Mouse (Mus musculus) heart, embryonic 10.5 days (tissue): ENCODE results near the gene Homer3. TPM values are rescaled to one million over a fixed set of nuclear protein-coding genes. Genes with fewer than 3 reads are reported as not detected.

ENCODE experiments used
- DNase-seq: peaks from one replicate; pipeline ENCODE4 v3.0.0-alpha.2; 2017; ENCODE audit warnings: low spot score
- H3K27ac ChIP-seq: fragments of 300-500 bp; sonication (generic); 2 replicates; pipeline ENCODE4 v1.5.1; 2016; ENCODE audit warnings: mild to moderate bottlenecking
- H3K27me3 ChIP-seq: fragments of 300-500 bp; sonication (generic); 2 replicates; pipeline ENCODE4 v1.6.1; 2016; ENCODE audit warnings: mild to moderate bottlenecking; ENCODE audit not compliant: poor library complexity, insufficient read depth, severe bottlenecking
- H3K36me3 ChIP-seq: fragments of 300-500 bp; sonication (generic); 2 replicates; pipeline ENCODE4 v1.6.1; 2016; ENCODE audit warnings: mild to moderate bottlenecking, moderate library complexity
- H3K4me1 ChIP-seq: fragments of 300-500 bp; sonication (generic); 2 replicates; pipeline ENCODE4 v1.6.1; 2016; ENCODE audit warnings: mild to moderate bottlenecking
- H3K4me3 ChIP-seq: fragments of 300-500 bp; sonication (generic); 2 replicates; pipeline ENCODE4 v1.5.1; 2016; ENCODE audit warnings: mild to moderate bottlenecking, moderate library complexity
- H3K9me3 ChIP-seq: fragments of 300-500 bp; sonication (generic); 2 replicates; pipeline ENCODE4 v1.6.1; 2016; ENCODE audit warnings: mild to moderate bottlenecking, moderate library complexity
- WGBS: fragments of 180-500 bp; shearing (Covaris S2); methylation state at CpG from one replicate; pipeline ENCODE4 v1.1.7; 2016; 5-methylcytosine and 5-hydroxymethylcytosine counted together
- polyA plus RNA-seq: library from polyadenylated mRNA; unstranded; fragments of >200 nt; fragmentation: Nextera tagmentation; extraction: Ambion mirVana; gene quantifications from 2 replicates; pipeline ENCODE4 v1.2.1, GENCODE M21; 2016

The Homer3 gene
- polyA plus RNA-seq, 1 experiment from 2014 or later = 80.5 TPM

GRCm38 (mm10) chr8:70268311-70268710 is 14.3 kb upstream of the Homer3 start:
- WGBS = 57% methylated on average over 5 of the region's 5 CpGs
- no peak for DNase-seq
- no peaks in the 10 kb centered on the region for H3K9me3 ChIP-seq
- peaks cover 27% of the 10 kb centered on the region for H3K36me3 ChIP-seq
- no peak overlapping the region for H3K4me3 ChIP-seq
- no peaks in the 10 kb centered on the region for H3K27me3 ChIP-seq
- peaks cover 34% of the 10 kb centered on the region for H3K4me1 ChIP-seq
- no peak overlapping the region for H3K27ac ChIP-seq

GRCm38 (mm10) chr8:70268799-70269565 is 13.6 kb upstream of the Homer3 start:
- Histone ChIP-seq H3K36me3 (peaks cover 20% of the 10 kb centered on the region), H3K27me3 (no peaks in the 10 kb centered on the region), H3K4me1 (peaks cover 34% of the 10 kb centered on the region), H3K27ac (no peak overlapping the region), H3K9me3 (no peaks in the 10 kb centered on the region), H3K4me3 (no peak overlapping the region)
- DNase-seq = no peak
- WGBS = 49% methylated on average over 11 of the region's 11 CpGs

- Histone ChIP-seq H3K27ac (peak overlapping the region; percentile 6; the same call in 1 of the 2 replicates), H3K27me3 (no peaks in the 10 kb centered on the region), H3K36me3 (no peaks in the 10 kb centered on the region; the same call in 1 of the 2 replicates), H3K4me1 (peaks cover 35% of the 10 kb centered on the region), H3K4me3 (no peak overlapping the region), H3K9me3 (no peaks in the 10 kb centered on the region)
- WGBS = 53% methylated on average over 3 of the region's 3 CpGs
- DNase-seq = no peak
Measured at GRCm38 (mm10) chr8:70272949-70273348, 9.7 kb upstream of the Homer3 start.

- H3K4me3 ChIP-seq = no peak overlapping the region
- H3K36me3 ChIP-seq = no peaks in the 10 kb centered on the region; the same call in 1 of the 2 replicates
- peaks cover 35% of the 10 kb centered on the region for H3K4me1 ChIP-seq
- no peak overlapping the region for H3K27ac ChIP-seq
- no peaks in the 10 kb centered on the region for H3K27me3 ChIP-seq
- no peaks in the 10 kb centered on the region for H3K9me3 ChIP-seq
- DNase-seq = no peak
Measured at GRCm38 (mm10) chr8:70274350-70274749, 8.3 kb upstream of the Homer3 start.

GRCm38 (mm10) chr8:70276476-70276875 is 6.2 kb upstream of the Homer3 start:
- H3K27me3 ChIP-seq = no peaks in the 10 kb centered on the region
- no peaks in the 10 kb centered on the region; the same call in 1 of the 2 replicates for H3K36me3 ChIP-seq
- 67% methylated on average over 3 of the region's 3 CpGs for WGBS
- H3K27ac ChIP-seq = peak overlapping the region; percentile 17; the same call in 1 of the 2 replicates
- no peak for DNase-seq
- no peak overlapping the region for H3K4me3 ChIP-seq
- H3K4me1 ChIP-seq = peaks cover 45% of the 10 kb centered on the region
- no peaks in the 10 kb centered on the region for H3K9me3 ChIP-seq

GRCm38 (mm10) chr8:70278175-70278574 is 4.5 kb upstream of the Homer3 start:
- H3K36me3 ChIP-seq = no peaks in the 10 kb centered on the region; the same call in 1 of the 2 replicates
- no peak overlapping the region; the same call in 1 of the 2 replicates for H3K4me3 ChIP-seq
- H3K4me1 ChIP-seq = peaks cover 49% of the 10 kb centered on the region
- H3K27ac ChIP-seq = peak overlapping the region; percentile 69
- no peaks in the 10 kb centered on the region for H3K9me3 ChIP-seq
- WGBS = 61% methylated on average over 15 of the region's 15 CpGs
- DNase-seq = no peak
- no peaks in the 10 kb centered on the region for H3K27me3 ChIP-seq

GRCm38 (mm10) chr8:70279266-70279665 is 3.4 kb upstream of the Homer3 start:
- Histone ChIP-seq H3K36me3 (no peaks in the 10 kb centered on the region; the same call in 1 of the 2 replicates), H3K4me1 (peaks cover 55% of the 10 kb centered on the region), H3K4me3 (no peak overlapping the region), H3K27me3 (no peaks in the 10 kb centered on the region), H3K9me3 (no peaks in the 10 kb centered on the region), H3K27ac (peak overlapping the region; percentile 69)
- 60% methylated on average over 8 of the region's 8 CpGs for WGBS
- no peak for DNase-seq

GRCm38 (mm10) chr8:70281001-70281400 is 1.6 kb upstream of the Homer3 start:
- Histone ChIP-seq H3K4me3 (no peak overlapping the region), H3K27ac (peak overlapping the region; percentile 74), H3K36me3 (peaks cover 17% of the 10 kb centered on the region), H3K9me3 (no peaks in the 10 kb centered on the region), H3K27me3 (no peaks in the 10 kb centered on the region), H3K4me1 (peaks cover 61% of the 10 kb centered on the region)
- WGBS = 51% methylated on average over 3 of the region's 3 CpGs
- DNase-seq = no peak

- 2% methylated on average over 55 of the region's 55 CpGs for WGBS
- H3K36me3 ChIP-seq = peaks cover 39% of the 10 kb centered on the region
Measured at GRCm38 (mm10) chr8:70283136-70284077, 780 bp downstream of the Homer3 start.

GRCm38 (mm10) chr8:70284421-70284820 is 1.8 kb downstream of the Homer3 start:
- WGBS = 75% methylated on average over 5 of the region's 5 CpGs
- H3K27me3 ChIP-seq = no peaks in the 10 kb centered on the region
- H3K36me3 ChIP-seq = peaks cover 49% of the 10 kb centered on the region
- peaks cover 37% of the 10 kb centered on the region for H3K4me1 ChIP-seq
- no peak overlapping the region for H3K27ac ChIP-seq
- no peak for DNase-seq
- H3K4me3 ChIP-seq = peak overlapping the region; percentile 85; the same call in 1 of the 2 replicates
- no peaks in the 10 kb centered on the region for H3K9me3 ChIP-seq

More at GRCm38 (mm10) chr8:70283136-70284077, 780 bp downstream of the Homer3 start:
- DNase-seq = no peak
- no peaks in the 10 kb centered on the region for H3K27me3 ChIP-seq
- H3K27ac ChIP-seq = peak overlapping the region; percentile 95
- H3K4me3 ChIP-seq = peak overlapping the region; percentile 85
- H3K4me1 ChIP-seq = peaks cover 47% of the 10 kb centered on the region
- no peaks in the 10 kb centered on the region for H3K9me3 ChIP-seq

GRCm38 (mm10) chr8:70285304-70285703 is 2.7 kb downstream of the Homer3 start:
- WGBS = 94% methylated on average over 15 of the region's 15 CpGs
- Histone ChIP-seq H3K36me3 (peaks cover 57% of the 10 kb centered on the region), H3K4me3 (no peak overlapping the region), H3K27me3 (no peaks in the 10 kb centered on the region), H3K4me1 (peaks cover 36% of the 10 kb centered on the region), H3K9me3 (no peaks in the 10 kb centered on the region), H3K27ac (no peak overlapping the region)
- DNase-seq = no peak

GRCm38 (mm10) chr8:70286737-70287136 is 4.1 kb downstream of the Homer3 start:
- Histone ChIP-seq H3K27ac (no peak overlapping the region), H3K4me1 (peaks cover 22% of the 10 kb centered on the region), H3K36me3 (peaks cover 72% of the 10 kb centered on the region), H3K4me3 (no peak overlapping the region), H3K9me3 (no peaks in the 10 kb centered on the region), H3K27me3 (no peaks in the 10 kb centered on the region)
- DNase-seq = no peak
- WGBS = 90% methylated on average over 8 of the region's 8 CpGs

GRCm38 (mm10) chr8:70293988-70294405 is 11.4 kb downstream of the Homer3 start:
- Histone ChIP-seq H3K27me3 (no peaks in the 10 kb centered on the region), H3K36me3 (peaks cover 95% of the 10 kb centered on the region), H3K4me3 (no peak overlapping the region), H3K9me3 (no peaks in the 10 kb centered on the region), H3K4me1 (no peaks in the 10 kb centered on the region), H3K27ac (no peak overlapping the region)
- DNase-seq = no peak
- WGBS = 71% methylated on average over 5 of the region's 5 CpGs
